Mouse (Mus musculus) gastrocnemius, adult 2 months (tissue): ENCODE data around the gene Lifr. TPM values are rescaled to one million over a fixed set of nuclear protein-coding genes. Genes with fewer than 3 reads are reported as not detected.

ENCODE experiments used
- DNase-seq: peaks from one replicate; pipeline ENCODE4 v3.0.0; 2022
- H3K27ac ChIP-seq: fragments of 200-600 bp; 2 replicates; pipeline ENCODE4 v1.8.1; 2022; ENCODE audit warnings: mild to moderate bottlenecking
- H3K4me3 ChIP-seq: fragments of 200-600 bp; 2 replicates; pipeline ENCODE4 v1.8.1; 2022; ENCODE audit warnings: mild to moderate bottlenecking, moderate library complexity
- CTCF ChIP-seq: fragments of 200-600 bp; IDR thresholded peaks from 2 replicates; pipeline ENCODE4 v1.8.1; 2022; ENCODE audit warnings: antibody characterized with exemption, mild to moderate bottlenecking, moderate library complexity
- intact Hi-C: fragments of 180-260 bp; cut with DNase I; formaldehyde crosslinking; loops from one replicate; pipeline ENCODE4 v1.15.1; 2025
- total RNA-seq, 2 experiments: library from RNA; stranded (reverse); gene quantifications; 2 replicates each; pipeline ENCODE4 v1.2.3; 2021

Lifr gene
- total RNA-seq, 2 experiments from 2014 or later: 66.2 to 83.3 TPM

GRCm38 (mm10) chr15:7084780-7085497 is 5.5 kb upstream of the Lifr start:
- peak overlapping the region; percentile 40 for H3K27ac ChIP-seq
- peak; percentile 33 for DNase-seq
- H3K4me3 ChIP-seq: no peak overlapping the region
- no peak for TF ChIP-seq CTCF
- intact Hi-C loops: no loop called here

DNA sequence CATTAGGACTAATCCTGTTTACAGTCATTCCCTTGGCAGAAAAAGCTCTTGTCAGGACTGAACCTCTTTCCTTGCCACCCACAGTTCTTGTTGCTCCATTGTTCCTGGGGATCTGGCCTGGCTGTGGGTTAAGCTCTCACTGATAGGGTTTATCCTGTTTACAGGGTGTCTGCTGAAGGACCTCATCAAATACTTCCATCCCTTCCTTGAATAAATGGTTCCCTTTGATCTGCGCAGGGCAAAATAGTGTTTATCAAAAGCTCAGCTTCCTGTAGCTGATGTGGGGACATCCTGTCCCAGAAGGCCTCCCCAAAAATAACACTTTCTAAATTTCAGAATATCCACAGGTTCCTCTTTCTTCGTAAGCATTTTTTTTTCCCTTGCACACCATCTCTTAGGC is 1.7 kb upstream of the Lifr start:
- peak overlapping the region; percentile 48 for H3K27ac ChIP-seq
- DNase-seq: no peak
- intact Hi-C loops: no loop called here
- no peak for TF ChIP-seq CTCF
- no peak overlapping the region for H3K4me3 ChIP-seq

DNA sequence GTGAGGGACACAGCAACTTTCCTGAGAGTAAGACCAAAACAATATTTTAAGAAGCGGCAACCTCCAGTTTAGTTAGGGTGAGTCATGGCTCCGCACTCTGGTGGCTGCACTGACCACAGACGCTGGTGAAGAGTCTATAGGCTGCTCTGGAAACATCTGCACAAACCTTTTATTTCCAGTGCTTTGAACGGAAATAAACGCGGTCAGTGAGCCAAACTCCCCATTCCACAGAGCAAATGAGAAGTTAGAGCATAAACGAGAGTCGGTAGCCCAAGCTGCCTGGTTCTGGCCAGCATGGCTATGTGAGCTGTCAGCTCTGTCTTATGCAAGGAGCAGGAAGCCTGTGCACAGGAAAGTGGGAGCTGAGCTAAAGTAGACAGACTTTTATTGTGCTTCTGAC is 1.9 kb downstream of the Lifr start:
- intact Hi-C loops: no loop called here
- peak overlapping the region; percentile 40 for H3K4me3 ChIP-seq
- TF ChIP-seq CTCF: no peak
- H3K27ac ChIP-seq: peak overlapping the region; percentile 61
- DNase-seq: no peak

GRCm38 (mm10) chr15:7099406-7099805 is 9.0 kb downstream of the Lifr start:
- DNase-seq: no peak
- Histone ChIP-seq H3K27ac (no peak overlapping the region), H3K4me3 (no peak overlapping the region)
- intact Hi-C loops: no loop called here
- no peak for TF ChIP-seq CTCF

DNA sequence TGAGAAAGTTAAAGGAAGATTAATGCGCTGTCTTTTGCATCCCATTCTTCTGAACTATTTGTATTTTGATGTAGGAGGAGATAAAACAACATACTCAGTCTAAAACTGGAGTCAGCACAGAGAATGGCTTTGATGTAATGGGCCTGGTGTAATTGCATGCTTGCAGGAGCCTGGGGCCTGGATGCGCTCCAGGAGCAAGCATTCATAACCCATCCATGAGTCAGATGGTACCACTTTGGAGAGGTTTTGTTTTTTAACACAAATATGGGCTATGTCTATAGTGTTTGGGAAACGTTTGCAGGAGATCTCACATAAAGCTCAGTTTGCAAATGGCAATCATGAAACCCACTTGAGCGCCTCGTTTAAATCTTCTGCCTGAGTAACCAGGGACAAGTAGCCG is 9.8 kb downstream of the Lifr start:
- intact Hi-C loops: no loop called here
- no peak for DNase-seq
- Histone ChIP-seq H3K4me3 (no peak overlapping the region), H3K27ac (no peak overlapping the region)
- no peak for TF ChIP-seq CTCF

DNA sequence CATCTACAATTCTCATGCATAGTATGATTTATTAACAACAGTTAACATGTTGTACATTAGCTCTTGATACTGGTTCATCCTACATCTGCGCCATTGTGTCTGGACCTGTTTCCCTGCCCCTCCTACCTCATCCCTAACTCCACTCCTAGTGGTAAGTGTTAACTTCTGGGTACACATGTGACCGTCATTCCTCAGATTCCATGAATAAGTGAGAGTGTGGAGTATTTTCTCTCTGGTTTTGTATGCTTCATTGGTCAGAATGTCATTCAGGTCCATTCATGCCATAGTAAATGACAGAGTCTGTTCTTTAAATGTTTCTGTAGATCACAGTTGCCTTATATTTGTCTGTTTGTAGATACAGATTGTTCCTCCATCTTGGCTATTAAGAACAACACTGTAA is 12.6 kb downstream of the Lifr start:
- no peak for TF ChIP-seq CTCF
- H3K27ac ChIP-seq: no peak overlapping the region
- intact Hi-C loops: no loop called here
- H3K4me3 ChIP-seq: no peak overlapping the region
- no peak for DNase-seq

DNA sequence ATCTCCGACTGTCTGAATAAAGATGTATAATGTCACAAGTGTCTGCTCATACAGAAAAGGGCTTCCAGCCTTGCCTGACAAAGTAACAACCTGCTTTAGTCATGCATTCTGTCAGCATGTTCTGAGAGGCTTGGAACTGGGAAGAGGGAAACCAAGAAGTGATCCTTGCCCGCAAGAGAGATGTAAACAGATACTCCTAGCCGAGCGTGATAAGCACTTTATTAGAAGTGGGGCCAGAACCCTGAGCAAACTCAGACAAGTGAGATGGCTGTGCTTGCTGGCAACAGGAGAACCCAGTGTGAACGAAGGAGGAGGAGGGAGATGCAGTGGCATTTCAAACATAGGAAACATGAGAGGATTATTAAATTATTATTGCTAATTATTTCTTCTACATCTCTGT is 14.8 kb downstream of the Lifr start:
- no peak for DNase-seq
- Histone ChIP-seq H3K4me3 (no peak overlapping the region), H3K27ac (0 out of 2 replicates have a peak overlapping the region, but pooled peaks have one; percentile 2)
- no peak for TF ChIP-seq CTCF
- intact Hi-C loops: no loop called here

GRCm38 (mm10) chr15:7108160-7108559 is 17.7 kb downstream of the Lifr start:
- Histone ChIP-seq H3K4me3 (no peak overlapping the region), H3K27ac (no peak overlapping the region)
- TF ChIP-seq CTCF: no peak
- DNase-seq: no peak
- intact Hi-C loops: no loop called here

- DNase-seq: no peak
- Histone ChIP-seq H3K27ac (peak overlapping the region; percentile 16; the same call in 1 of the 2 replicates), H3K4me3 (no peak overlapping the region)
- intact Hi-C loops: no loop called here
- no peak for TF ChIP-seq CTCF
Measured at GRCm38 (mm10) chr15:7112227-7112907, 22.0 kb downstream of the Lifr start.

GRCm38 (mm10) chr15:7113906-7114305 is 23.5 kb downstream of the Lifr start:
- DNase-seq: no peak
- Histone ChIP-seq H3K27ac (no peak overlapping the region), H3K4me3 (no peak overlapping the region)
- no peak for TF ChIP-seq CTCF
- intact Hi-C loops: no loop called here

DNA sequence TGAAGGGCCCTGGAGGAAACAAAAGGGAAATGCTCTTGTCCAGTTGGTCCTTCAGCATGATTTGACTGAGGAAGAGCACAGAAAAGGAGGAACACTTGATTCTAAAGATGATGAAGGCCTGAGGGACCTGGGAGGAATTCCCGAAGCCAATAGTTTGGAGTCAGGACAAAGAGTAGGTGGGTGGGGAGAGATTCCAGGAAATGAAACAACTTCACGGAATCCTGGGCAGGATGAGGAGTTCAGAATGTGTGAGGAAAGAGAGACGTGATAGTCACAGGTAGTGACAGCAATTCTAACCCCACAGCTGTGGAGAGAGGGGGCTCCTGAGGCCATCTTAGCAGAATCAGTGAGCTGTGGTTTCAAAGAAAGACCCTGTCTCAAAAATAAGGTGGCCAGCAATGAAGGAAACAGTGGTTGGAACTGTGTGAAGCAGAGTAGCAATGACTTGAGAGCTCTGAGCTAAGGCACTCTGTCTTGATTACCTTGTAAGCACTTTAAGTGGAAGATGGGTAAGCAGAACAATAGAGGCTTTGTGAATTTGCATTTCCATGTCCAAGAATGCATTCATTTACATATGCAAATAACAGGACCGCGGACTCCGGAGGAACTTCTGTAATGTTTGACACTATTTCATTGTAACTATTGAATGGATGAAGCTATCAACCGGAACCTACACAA is 25.1 kb downstream of the Lifr start:
- DNase-seq: no peak
- intact Hi-C loops: no loop called here
- TF ChIP-seq CTCF: no peak
- no peak overlapping the region for H3K27ac ChIP-seq
- H3K4me3 ChIP-seq: no peak overlapping the region

- intact Hi-C loops: no loop called here
- no peak overlapping the region for H3K4me3 ChIP-seq
- TF ChIP-seq CTCF: no peak
- no peak for DNase-seq
- no peak overlapping the region for H3K27ac ChIP-seq
Measured at GRCm38 (mm10) chr15:7116216-7116615, 25.8 kb downstream of the Lifr start.

GRCm38 (mm10) chr15:7116699-7117098 is 26.3 kb downstream of the Lifr start:
- intact Hi-C loops: no loop called here
- no peak for TF ChIP-seq CTCF
- Histone ChIP-seq H3K4me3 (no peak overlapping the region), H3K27ac (peak overlapping the region; percentile 10; the same call in 1 of the 2 replicates)
- DNase-seq: no peak
